Mouse (Mus musculus) cerebellum, adult 9-11 months (tissue): ENCODE measurements around the gene Gm3776.
"Not testable (repeated sequence)": the region's sequence is repeated elsewhere in the genome, so short reads cannot be mapped to it uniquely, and the experiment has no call there.

ENCODE experiments used
- DNase-seq: peaks from one replicate; pipeline ENCODE4 v3.0.0; 2022

The Gm3776 gene

GRCm38 (mm10) chr9:78294781-78295180 lies 37.9 kb downstream of the Gm3776 start:
- not testable (repeated sequence) for DNase-seq

- DNase-seq = peak; percentile 3
Observed at GRCm38 (mm10) chr9:78296089-78296488, 39.2 kb downstream of the Gm3776 start.

- DNase-seq = no peak
Observed at GRCm38 (mm10) chr9:78298232-78298631, 41.3 kb downstream of the Gm3776 start.

- not testable (repeated sequence) for DNase-seq
Observed at GRCm38 (mm10) chr9:78299143-78299542, 42.2 kb downstream of the Gm3776 start.

GRCm38 (mm10) chr9:78308122-78308521 lies 51.2 kb downstream of the Gm3776 start:
- not testable (repeated sequence) for DNase-seq

- DNase-seq = no peak
Observed at GRCm38 (mm10) chr9:78314696-78315095, 57.8 kb downstream of the Gm3776 start, which contains the start of gene Omt2a. Omt2a (minus strand) TSS chr9:78314796.
